ENCODE assay signal across 26 mouse cellular contexts in the genomic region with DNA sequence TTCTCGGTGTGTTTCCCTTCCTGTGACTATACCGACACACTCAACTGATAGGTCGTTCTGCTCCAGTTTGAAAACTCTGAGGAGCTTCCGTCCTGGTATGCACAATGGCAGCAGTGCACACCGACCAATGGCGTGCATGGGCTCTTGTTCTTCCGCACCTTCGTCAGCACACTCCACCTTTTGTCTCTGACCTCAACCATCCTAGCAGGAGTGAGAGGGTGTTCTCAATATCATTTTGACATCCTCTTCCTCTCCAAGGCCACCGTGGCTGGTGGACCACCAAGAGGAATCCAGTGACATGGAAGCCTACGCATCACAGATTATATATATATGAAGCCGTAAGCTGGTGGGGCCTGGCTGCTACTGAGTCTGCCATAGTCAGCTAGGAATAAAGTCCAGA.
"Had no signal": no experiment of that assay in that cellular context is flagged by ENCODE, and none has a peak within 500 bp of the region (broad histone marks: within the 10 kb centered on the region; RNA-seq: fewer than 3 reads in every experiment).

No protein-coding gene starts in this region.

- DNase-seq: cerebellum, adult 2 months; cerebellum, adult 8-10 months; cerebellum, adult 9-10 months; cerebellum, adult 9-11 months; cerebellum, postnatal 10 days; cerebellum, postnatal 14 days; cerebellum, postnatal 25 days; cerebellum, postnatal 36 days; embryo, embryonic 11 days; forebrain, postnatal 0 days; gastrocnemius, adult 2 months; gastrocnemius, postnatal 10 days; gastrocnemius, postnatal 14 days; gastrocnemius, postnatal 25 days; gastrocnemius, postnatal 36 days; heart, adult 18-20 months; heart, adult 2 months had no signal

- H3K4me1 ChIP-seq: embryonic facial prominence, embryonic 10.5 days; embryonic facial prominence, embryonic 12.5 days; embryonic facial prominence, embryonic 13.5 days; embryonic facial prominence, embryonic 15.5 days had no signal

- H3K27ac ChIP-seq: embryonic facial prominence, embryonic 10.5 days; embryonic facial prominence, embryonic 12.5 days; embryonic facial prominence, embryonic 13.5 days; embryonic facial prominence, embryonic 15.5 days; forebrain, embryonic 10.5 days; forebrain, embryonic 12.5 days; forebrain, embryonic 13.5 days; forebrain, embryonic 15.5 days; gastrocnemius, adult 2 months; heart, adult 2 months had no signal

- H3K27me3 ChIP-seq: embryonic facial prominence, embryonic 12.5 days; embryonic facial prominence, embryonic 13.5 days; embryonic facial prominence, embryonic 15.5 days; forebrain, embryonic 12.5 days; forebrain, embryonic 13.5 days; forebrain, embryonic 15.5 days had no signal

- H3K36me3 ChIP-seq: embryonic facial prominence, embryonic 10.5 days; embryonic facial prominence, embryonic 12.5 days; embryonic facial prominence, embryonic 13.5 days; embryonic facial prominence, embryonic 15.5 days; forebrain, embryonic 10.5 days; forebrain, embryonic 12.5 days had no signal

- H3K9me3 ChIP-seq: embryonic facial prominence, embryonic 10.5 days; embryonic facial prominence, embryonic 12.5 days; embryonic facial prominence, embryonic 13.5 days; embryonic facial prominence, embryonic 15.5 days; forebrain, embryonic 10.5 days; forebrain, embryonic 12.5 days; forebrain, embryonic 13.5 days; forebrain, embryonic 15.5 days had no signal

- H3K4me3 ChIP-seq: embryonic facial prominence, embryonic 10.5 days; embryonic facial prominence, embryonic 12.5 days; embryonic facial prominence, embryonic 13.5 days; embryonic facial prominence, embryonic 15.5 days; erythroblast, embryonic 14.5 days; forebrain, embryonic 10.5 days; forebrain, embryonic 12.5 days; forebrain, embryonic 13.5 days; forebrain, embryonic 15.5 days; gastrocnemius, adult 2 months; heart, adult 2 months had no signal
